8 mouse cellular contexts compared by ENCODE assay signal in genomic region chr6:92787376-92787712, GRCm38 (mm10). TPM values are rescaled to one million over a fixed set of nuclear protein-coding genes. Genes with fewer than 3 reads are reported as not detected.
DNase-seq lines count a peak whose midpoint lies in the region; TF ChIP-seq lines count a peak whose summit lies in the region.

No protein-coding gene starts in this region.

- no peaks in the 10 kb centered on the region for H3K4me1 ChIP-seq in MEL (ENCODE audit: control insufficient read depth in 1 of 2, insufficient read depth in 2 of 2, low read length in 2 of 2)
- H3K4me1 ChIP-seq in cerebellum, adult 2 months (ENCODE audit: control insufficient read depth, insufficient read depth, low read length) = no peaks in the 10 kb centered on the region

- peak; percentile 9 for TF ChIP-seq RAD21 in MEL (IDR thresholded peaks at IDR 0.05; ENCODE audit: low read depth, low read length)

- peak; percentile 3 for DNase-seq in MEL (ENCODE audit: low read depth, low spot score)
- peak; percentile 58 to 76 for DNase-seq in cerebellum, adult 2 months
- peak; percentile 90 for DNase-seq in forelimb bud, embryonic 11.5 days (ENCODE audit: low read depth, low spot score)
- peak; percentile 92 to 95 for DNase-seq in heart, postnatal 36 days
- DNase-seq in layer of hippocampus, adult 2 months (ENCODE audit: low spot score in 2 of 2) = peak; percentile 82 to 95
- peak; percentile 84 to 89 for DNase-seq in lung, adult 18-20 months
- peak; percentile 89 for DNase-seq in ovary, postnatal 14 days (ENCODE audit: low spot score)
- peak; percentile 51 to 56 for DNase-seq in thymus, postnatal 36 days

- TF ChIP-seq EP300 in MEL (IDR thresholded peaks at IDR 0.05; ENCODE audit: low read depth in 1 of 2, low read length in 2 of 2) = no peak

- TF ChIP-seq CTCF in MEL (IDR thresholded peaks at IDR 0.05 in 2 of 3, conservative IDR thresholded peaks at IDR 0.05 in 1 of 3; ENCODE audit: control insufficient read depth in 1 of 3, insufficient read depth in 1 of 3, low read depth in 2 of 3, low read length in 3 of 3, poor library complexity in 1 of 3, severe bottlenecking in 1 of 3) = peak in 2 of 3 experiments; percentile 22 to 63; a peak in 4 of 6 replicates
- TF ChIP-seq CTCF in cerebellum, adult 2 months (IDR thresholded peaks at IDR 0.05; ENCODE audit: borderline replicate concordance, insufficient read depth, low read depth, low read length) = peak; percentile 74
- peak; percentile 85 for TF ChIP-seq CTCF in layer of hippocampus, adult 2 months (conservative IDR thresholded peaks at IDR 0.05)

- no peak overlapping the region for H3K4me3 ChIP-seq in MEL (ENCODE audit: control insufficient read depth in 1 of 2, insufficient read depth in 1 of 2, low read depth in 2 of 2, low read length in 2 of 2)
- H3K4me3 ChIP-seq in cerebellum, adult 2 months (replicated peaks; ENCODE audit: insufficient read depth, low read depth, low read length) = no peak overlapping the region
- H3K4me3 ChIP-seq in layer of hippocampus, adult 2 months = peak overlapping the region; percentile 42

- intact Hi-C loops in heart, postnatal 36 days (cut with DNase I) = loop anchor here (1.0 to 10.0 kb wide), 4 partner anchors 90 to 1197 kb away; partner anchors contain the start of gene Adamts9

- no peaks in the 10 kb centered on the region for H3K9me3 ChIP-seq in MEL (replicated peaks; ENCODE audit: insufficient read depth, low read length)

- 3% methylated on average over 12 of the region's 12 CpGs for WGBS in cerebellum, adult 2 months

- H3K36me3 ChIP-seq in MEL (ENCODE audit: control insufficient read depth in 1 of 2, insufficient read depth in 2 of 2, low read length in 2 of 2) = no peaks in the 10 kb centered on the region

- H3K27me3 ChIP-seq in MEL (ENCODE audit: control insufficient read depth in 1 of 2, insufficient read depth in 2 of 2, low read length in 2 of 2) = no peaks in the 10 kb centered on the region
- no peaks in the 10 kb centered on the region; the same call in 1 of the 2 replicates for H3K27me3 ChIP-seq in cerebellum, adult 2 months (ENCODE audit: control insufficient read depth, insufficient read depth, low read length)

- no peak overlapping the region for H3K27ac ChIP-seq in MEL (ENCODE audit: control insufficient read depth, low read depth, low read length)
- H3K27ac ChIP-seq in cerebellum, adult 2 months (ENCODE audit: insufficient read depth, low read length) = no peak overlapping the region
- no peak overlapping the region for H3K27ac ChIP-seq in layer of hippocampus, adult 2 months

- no peak overlapping the region for H3K9ac ChIP-seq in MEL (ENCODE audit: control insufficient read depth, low read depth, low read length, poor library complexity, severe bottlenecking)

- no peak for TF ChIP-seq POLR2A in MEL (IDR thresholded peaks at IDR 0.05; ENCODE audit: control insufficient read depth in 1 of 2, insufficient read depth in 1 of 2, low read depth in 1 of 2, low read length in 2 of 2, poor library complexity in 1 of 2)
- TF ChIP-seq POLR2A in cerebellum, adult 2 months (IDR thresholded peaks at IDR 0.05; ENCODE audit: borderline replicate concordance, insufficient read depth, low read length) = no peak

- no peaks in the 10 kb centered on the region for H3K79me2 ChIP-seq in MEL (ENCODE audit: control insufficient read depth, insufficient read depth, low read length, poor library complexity)

TF ChIP-seq in MEL, 35 proteins besides CTCF, POLR2A, EP300 and RAD21:
- TF ChIP-seq KAT2A (conservative IDR thresholded peaks at IDR 0.05; ENCODE audit: low read depth, low read length) = no peak
- no peak for TF ChIP-seq ZNF384 (IDR thresholded peaks at IDR 0.05; ENCODE audit: low read depth, low read length)
- no peak for TF ChIP-seq HCFC1 (IDR thresholded peaks at IDR 0.05; ENCODE audit: low read depth, low read length)
- TF ChIP-seq MXI1 (IDR thresholded peaks at IDR 0.05; ENCODE audit: low read depth, low read length) = no peak
- no peak for TF ChIP-seq CHD1 (IDR thresholded peaks at IDR 0.05; ENCODE audit: low read depth, low read length)
- no peak for TF ChIP-seq POLR2AphosphoS2 (IDR thresholded peaks at IDR 0.05; ENCODE audit: low read length)
- no peak for TF ChIP-seq MYB (IDR thresholded peaks at IDR 0.05; ENCODE audit: low read depth, low read length)
- no peak for TF ChIP-seq MAX (IDR thresholded peaks at IDR 0.05; ENCODE audit: low read length)
- no peak for TF ChIP-seq POLR2AphosphoS5 (IDR thresholded peaks at IDR 0.05; ENCODE audit: borderline replicate concordance, low read depth, low read length)
- TF ChIP-seq MAFK (IDR thresholded peaks at IDR 0.05; ENCODE audit: borderline replicate concordance, low read depth, low read length) = no peak
- TF ChIP-seq CHD2 (IDR thresholded peaks at IDR 0.05; ENCODE audit: low read length) = no peak
- no peak for TF ChIP-seq UBTF (IDR thresholded peaks at IDR 0.05; ENCODE audit: borderline replicate concordance, insufficient read depth, low read depth, low read length)
- no peak for TF ChIP-seq USF1 (IDR thresholded peaks at IDR 0.05; ENCODE audit: low read depth, low read length)

RNA-seq across cellular contexts. Expression of gene A730049H05Rik, which starts 28.9 kb away (rescaled TPM):
- not detected in 2 replicates for total RNA-seq in MEL (2012; rRNA removed)
- polyA plus RNA-seq in MEL (2012; ENCODE audit: insufficient read depth in 1 of 2, insufficient read length in 2 of 2, low read depth in 1 of 2, low replicate concordance in 2 of 2, missing spikeins in 1 of 2) = not detected
- 0.18 and 0.21 TPM in 2 replicates for polyA plus RNA-seq in cerebellum, adult 2 months (2012; rRNA removed)
- under 1 TPM; 0.14 to 0.27 TPM for total RNA-seq in heart, postnatal 36 days (2021)
- under 1 TPM; 0.15 to 0.27 TPM for total RNA-seq in layer of hippocampus, adult 2 months (2021)

Comparison
In these comparisons a context has a peak if more than half of its experiments do, and no peak if none do; other contexts are left out.
1. DNase-seq: peak in every context shown above with its lines; median percentile 94 in heart, postnatal 36 days; 90 in forelimb bud, embryonic 11.5 days; 89 in ovary, postnatal 14 days; 88 in layer of hippocampus, adult 2 months; 86 in lung, adult 18-20 months; 67 in cerebellum, adult 2 months; 54 in thymus, postnatal 36 days; 3 in MEL.